Mouse (Mus musculus) liver, embryonic 14.5 days (tissue): ENCODE data around the gene Abl1.

Experiments
- CTCF ChIP-seq: IDR thresholded peaks from 2 replicates; pipeline ENCODE4 v1.5.1; 2016; ENCODE audit warnings: antibody characterized with exemption, low read depth, control low read depth
- EP300 ChIP-seq: IDR thresholded peaks from 2 replicates; pipeline ENCODE4 v1.6.1; 2016; ENCODE audit warnings: antibody characterized with exemption, low read depth

- TF ChIP-seq EP300, result no peak
- TF ChIP-seq CTCF, result no peak
Measured at GRCm38 (mm10) chr2:31714780-31715179, 26.6 kb downstream of the Abl1 start.
